Mouse (Mus musculus): ENCODE results near the gene Atg101.

Atg101 gene

GRCm38 (mm10) chr15:101283911-101284750, at the start of gene Atg101:
Gene Atg101 (plus strand): TSS chr15:101284272.
- in situ Hi-C loops (cut with MboI) = no loop called here

DNA sequence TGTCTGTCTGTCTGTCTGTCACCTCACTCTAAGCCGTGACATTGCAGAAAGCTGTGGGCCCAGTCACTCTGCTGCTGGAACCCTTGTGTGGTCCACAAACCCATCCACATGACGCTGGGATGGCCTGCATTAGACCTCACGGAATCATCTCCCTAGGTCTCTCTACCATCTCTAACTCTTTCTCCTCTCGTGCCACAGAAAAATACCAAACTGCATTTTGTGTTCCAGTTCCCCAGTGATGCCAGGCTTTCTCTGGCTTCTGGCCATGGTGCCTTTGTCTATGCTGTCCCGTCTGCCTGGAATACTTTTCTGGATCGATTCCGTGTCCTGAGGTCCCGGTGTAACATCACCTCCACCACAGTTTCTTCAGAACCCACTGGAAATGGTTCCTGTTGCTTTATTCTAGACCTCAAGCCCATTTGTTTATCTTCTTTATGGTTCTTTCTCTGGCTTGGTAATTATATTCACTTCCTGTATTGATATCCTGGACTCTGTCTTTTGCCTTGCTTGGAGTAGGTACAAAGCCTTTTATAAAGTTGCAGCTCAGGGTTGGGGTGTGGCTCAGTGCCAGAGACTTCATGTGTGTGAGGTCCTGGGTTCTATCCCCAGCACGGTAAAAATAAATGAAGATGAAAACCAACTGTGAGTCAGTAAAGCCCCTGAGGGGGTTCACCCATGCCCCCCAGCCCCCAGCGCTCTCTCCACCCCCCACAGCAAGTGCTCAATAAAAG, 49.3 kb upstream of the Atg101 start:
- in situ Hi-C loops (cut with MboI) = no loop called here

DNA sequence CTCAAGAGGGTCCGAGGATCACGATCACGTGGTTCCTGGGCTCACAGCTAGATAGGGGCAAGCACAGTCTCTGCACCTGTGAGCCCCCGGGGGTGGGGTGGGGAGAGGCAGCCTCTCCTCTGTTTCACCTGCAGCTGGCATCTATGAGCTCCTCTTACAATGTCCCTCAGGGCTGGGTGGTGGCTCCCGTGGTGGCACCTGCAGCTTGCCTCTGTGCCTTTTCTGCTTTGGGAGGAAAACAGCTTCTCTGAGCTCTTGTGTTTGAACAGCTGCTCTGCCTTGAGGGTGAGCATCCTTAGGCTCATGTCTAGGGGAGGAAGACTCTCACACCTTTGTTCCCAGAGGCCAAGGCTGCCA, 48.8 kb upstream of the Atg101 start:
- in situ Hi-C loops (cut with MboI) = no loop called here

- in situ Hi-C loops (cut with MboI) = no loop called here
Measured at GRCm38 (mm10) chr15:101235728-101236327, 48.2 kb upstream of the Atg101 start.

- in situ Hi-C loops (cut with MboI) = no loop called here
Measured at GRCm38 (mm10) chr15:101236878-101237277, 47.2 kb upstream of the Atg101 start.

GRCm38 (mm10) chr15:101238885-101239511, 45.1 kb upstream of the Atg101 start:
- in situ Hi-C loops (cut with MboI) = no loop called here

GRCm38 (mm10) chr15:101239821-101240220, 44.3 kb upstream of the Atg101 start:
- in situ Hi-C loops (cut with MboI) = loop anchor here (5.0 kb wide), 1 partner anchor 37 kb away; no protein-coding TSS in a partner anchor

DNA sequence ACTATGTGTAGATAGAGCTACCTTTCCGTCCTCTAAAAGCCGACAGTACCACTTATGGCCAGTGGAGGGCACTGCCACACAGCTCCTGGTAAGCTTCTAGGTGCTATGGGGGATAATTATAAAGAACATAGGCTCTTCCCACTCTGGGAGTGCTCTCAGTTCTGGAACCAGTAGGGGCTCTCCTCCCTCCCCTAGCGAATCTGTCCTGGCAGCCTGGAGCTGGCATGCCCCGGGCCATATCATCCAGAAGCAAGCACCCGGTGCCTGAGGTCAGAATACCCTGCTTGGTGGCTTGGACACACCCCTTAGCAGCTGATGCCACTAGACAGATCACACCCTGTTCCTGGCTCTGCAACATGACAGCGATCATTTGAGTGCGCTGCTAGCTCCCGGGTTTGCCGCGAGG, 43.3 kb upstream of the Atg101 start:
- in situ Hi-C loops (cut with MboI) = loop anchor here (5.0 kb wide), 1 partner anchor 36 kb away; no protein-coding TSS in a partner anchor

DNA sequence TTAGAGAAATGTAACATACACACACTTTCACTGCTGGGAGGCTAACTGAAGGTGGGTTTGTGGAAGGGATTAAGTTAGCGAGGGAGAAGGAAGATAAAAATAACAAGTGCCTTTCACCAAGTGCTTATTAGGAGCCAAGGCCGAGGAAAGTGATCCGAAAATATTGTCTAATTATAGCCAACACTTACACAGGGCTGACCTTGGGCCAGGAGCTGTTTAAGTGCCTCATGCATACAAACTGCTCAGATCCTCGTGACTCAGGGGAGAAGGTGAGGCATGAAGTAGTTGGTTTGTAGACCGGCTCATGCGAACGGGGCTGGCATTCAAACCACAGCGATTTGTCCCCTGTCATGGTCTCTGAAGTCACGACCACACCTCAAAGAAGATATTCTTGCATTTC, 42.8 kb upstream of the Atg101 start:
- in situ Hi-C loops (cut with MboI) = loop anchor here (5.0 kb wide), 1 partner anchor 36 kb away; no protein-coding TSS in a partner anchor

DNA sequence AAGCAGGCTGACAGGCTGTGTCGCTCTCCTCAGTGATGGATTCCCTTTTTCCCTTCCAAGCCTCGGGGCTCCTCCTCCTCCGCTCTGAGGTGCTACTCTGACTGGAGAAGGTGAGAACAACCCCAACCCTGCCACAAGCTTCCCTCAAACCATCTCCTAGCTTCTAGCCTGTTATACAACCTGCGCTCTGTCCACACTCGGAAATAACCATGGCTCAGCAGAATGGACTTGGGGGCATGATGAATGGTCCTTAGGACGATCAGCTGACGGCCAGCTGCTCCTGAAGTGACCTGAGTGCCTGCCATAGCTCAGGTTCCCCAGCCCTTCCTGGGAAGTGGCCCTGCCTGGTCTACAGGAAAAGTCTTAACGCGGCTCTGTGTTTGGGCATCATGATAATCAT, 42.2 kb upstream of the Atg101 start:
- in situ Hi-C loops (cut with MboI) = loop anchor here (5.0 kb wide), 1 partner anchor 35 kb away; no protein-coding TSS in a partner anchor

GRCm38 (mm10) chr15:101242645-101243044, 41.4 kb upstream of the Atg101 start:
- in situ Hi-C loops (cut with MboI) = loop anchor here (5.0 kb wide), 1 partner anchor 35 kb away; no protein-coding TSS in a partner anchor

GRCm38 (mm10) chr15:101244012-101244411, 40.1 kb upstream of the Atg101 start:
- in situ Hi-C loops (cut with MboI) = loop anchor here (5.0 kb wide), 1 partner anchor 33 kb away; no protein-coding TSS in a partner anchor

DNA sequence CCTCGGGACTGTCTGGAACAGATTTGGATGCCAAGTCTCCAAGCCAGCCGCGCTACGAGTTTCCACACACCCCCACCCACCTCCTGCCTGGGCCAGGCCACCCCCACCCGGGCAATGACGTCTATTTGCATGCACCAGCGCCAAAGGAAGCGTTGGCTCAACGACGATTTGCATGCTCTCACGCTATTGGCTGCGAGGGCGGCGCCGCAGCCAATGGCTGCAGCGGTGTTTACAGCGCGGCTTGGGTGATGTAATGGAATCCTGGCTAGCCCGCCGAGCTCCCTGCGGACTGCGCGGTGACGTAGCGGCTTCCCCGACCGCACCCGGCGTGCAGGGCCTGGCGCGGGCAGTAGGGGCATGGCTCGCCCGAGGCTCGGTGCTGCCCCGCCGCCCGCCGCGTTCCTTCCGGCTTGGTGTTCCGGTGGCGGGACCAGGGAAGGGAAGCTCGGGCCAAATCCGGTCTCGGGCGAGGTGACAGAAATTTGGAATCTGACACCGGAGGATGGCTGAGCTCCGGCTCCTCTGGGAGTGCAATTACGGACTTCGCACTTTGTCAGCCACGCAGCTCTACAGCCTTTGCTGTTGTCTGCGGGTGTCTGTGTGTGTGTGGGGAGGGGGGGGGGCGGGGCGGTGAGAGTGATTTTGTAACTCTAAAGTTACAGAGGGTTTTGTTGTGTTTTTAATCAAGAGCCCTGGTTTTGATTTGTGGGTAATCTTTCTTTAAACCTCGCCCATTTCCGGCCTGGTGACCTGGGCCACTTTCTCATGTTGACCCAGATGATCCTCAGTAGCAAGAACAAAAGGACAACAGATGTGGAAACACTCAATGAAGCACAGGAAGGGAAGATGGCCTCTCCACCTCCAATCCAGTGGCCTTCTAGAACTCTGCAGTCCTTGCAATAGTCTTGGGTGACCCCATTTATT, 37.6 kb upstream of the Atg101 start:
- in situ Hi-C loops (cut with MboI) = no loop called here

DNA sequence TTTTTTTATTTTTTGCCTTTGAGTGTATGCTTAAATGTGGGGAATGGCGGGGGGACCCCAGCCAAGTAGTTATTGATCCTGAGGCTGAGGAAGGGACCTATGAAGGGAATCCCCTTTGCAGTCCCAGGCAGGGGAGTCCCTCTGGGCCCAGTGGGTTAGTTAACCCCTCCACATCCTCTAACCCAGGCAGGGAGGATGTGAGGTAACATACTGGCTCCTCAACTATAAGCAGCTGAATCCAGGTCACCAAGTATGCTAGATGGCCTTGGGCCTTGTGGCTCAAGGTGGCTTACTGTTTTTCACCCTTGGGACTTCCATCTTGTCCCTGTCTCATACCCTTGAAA, 36.9 kb upstream of the Atg101 start:
- in situ Hi-C loops (cut with MboI) = no loop called here

DNA sequence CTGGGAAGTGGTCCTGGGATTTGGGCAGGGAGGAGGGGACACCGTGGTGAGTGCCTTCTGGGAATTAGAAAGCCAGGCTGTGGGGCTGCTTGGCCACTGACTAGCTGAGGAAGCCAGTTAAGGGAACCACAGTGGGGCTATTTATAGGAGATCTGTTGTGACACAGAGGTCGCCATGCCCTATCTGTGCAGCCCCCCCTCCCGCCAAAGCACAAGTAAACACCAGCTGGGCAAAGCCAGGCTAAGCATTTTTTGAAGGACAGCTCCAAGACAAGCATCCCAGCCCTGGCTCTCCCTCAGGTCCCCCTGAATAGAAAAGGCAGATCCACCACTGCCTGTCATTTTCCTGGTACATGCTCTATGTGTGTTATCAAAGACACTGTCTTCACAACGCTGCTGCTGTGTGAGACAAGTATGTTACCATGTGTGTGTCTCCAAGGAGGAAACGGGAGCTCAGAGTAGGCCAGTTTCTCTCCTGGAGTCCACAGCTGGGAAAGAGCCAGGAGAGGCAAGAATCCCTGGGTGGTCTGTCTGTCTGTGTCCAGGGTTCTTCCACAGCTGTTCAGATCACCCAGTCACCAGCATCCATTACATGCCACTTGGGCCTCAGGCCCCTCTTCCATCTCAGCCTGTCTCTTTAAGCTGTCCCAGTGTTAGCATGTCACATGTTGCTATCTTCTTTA, 35.9 kb upstream of the Atg101 start:
- in situ Hi-C loops (cut with MboI) = no loop called here

GRCm38 (mm10) chr15:101250220-101250800, 33.8 kb upstream of the Atg101 start:
- in situ Hi-C loops (cut with MboI) = no loop called here

GRCm38 (mm10) chr15:101251930-101252329, 32.1 kb upstream of the Atg101 start:
- in situ Hi-C loops (cut with MboI) = no loop called here

- in situ Hi-C loops (cut with MboI) = no loop called here
Measured at GRCm38 (mm10) chr15:101252614-101253013, 31.5 kb upstream of the Atg101 start.

- in situ Hi-C loops (cut with MboI) = no loop called here
Measured at GRCm38 (mm10) chr15:101253563-101253885, 30.5 kb upstream of the Atg101 start.

Data from mature B cell (primary cell).